Mouse (Mus musculus) CH12.LX (cell line): ENCODE measurements around the gene Macrod1. TPM values are rescaled to one million over a fixed set of nuclear protein-coding genes. Genes with fewer than 3 reads are reported as not detected.

Source experiments
- DNase-seq: peaks from one replicate; pipeline ENCODE4 v3.0.0-alpha.2; 2013; ENCODE audit errors: extremely low read depth
- H3K27ac ChIP-seq: 2 replicates; pipeline ENCODE4 v1.5.1; 2012; ENCODE audit warnings: low read depth, mild to moderate bottlenecking, control low read depth, moderate library complexity; ENCODE audit not compliant: insufficient read depth
- H3K27me3 ChIP-seq: replicated peaks from 2 replicates; pipeline ENCODE3; 2012; ENCODE audit warnings: inconsistent platforms
- H3K36me3 ChIP-seq, 2 experiments: replicated peaks in 1 of 2; 2 replicates each; pipeline versions ENCODE3 to v1.6.1; 2012; ENCODE audit warnings: inconsistent platforms in 1 of 2, low read length in 1 of 2, mild to moderate bottlenecking in 1 of 2, mixed read lengths in 1 of 2, moderate library complexity in 1 of 2; ENCODE audit not compliant: control insufficient read depth in 1 of 2, insufficient read depth in 1 of 2
- H3K4me1 ChIP-seq, 2 experiments: 2 replicates each; pipeline ENCODE4 v1.6.1; 2012; ENCODE audit warnings: inconsistent platforms in 1 of 2, moderate library complexity in 1 of 2; ENCODE audit not compliant: insufficient read depth in 2 of 2, control insufficient read depth in 1 of 2
- H3K4me2 ChIP-seq: 2 replicates; pipeline ENCODE4 v1.6.1; 2012; ENCODE audit warnings: low read depth, mild to moderate bottlenecking, control low read depth; ENCODE audit not compliant: poor library complexity, insufficient read depth, severe bottlenecking
- H3K4me3 ChIP-seq, 3 experiments: fragments of 150-350 bp in 1 of 3; sonication (generic) in 1 of 3; replicated peaks in 1 of 3; 2 replicates each; pipeline versions ENCODE3 to v1.5.1; 2011 to 2012; ENCODE audit warnings: low read depth in 2 of 3, low read length in 2 of 3, mild to moderate bottlenecking in 2 of 3, moderate library complexity in 2 of 3, control low read depth in 1 of 3, improper control_type of control experiment in 1 of 3, inconsistent platforms in 1 of 3, mixed read lengths in 1 of 3; ENCODE audit not compliant: poor library complexity in 1 of 3
- H3K79me2 ChIP-seq: replicated peaks from 2 replicates; pipeline ENCODE4 v1.6.1; 2012; ENCODE audit warnings: mild to moderate bottlenecking, moderate library complexity; ENCODE audit not compliant: control insufficient read depth, poor library complexity, insufficient read depth, severe bottlenecking; ENCODE audit errors: extremely low read depth
- H3K9ac ChIP-seq: 2 replicates; pipeline ENCODE4 v1.6.1; 2012; ENCODE audit warnings: low read depth, mild to moderate bottlenecking, control low read depth, moderate library complexity; ENCODE audit not compliant: insufficient read depth
- H3K9me3 ChIP-seq: replicated peaks from 2 replicates; pipeline ENCODE3; 2012; ENCODE audit warnings: low read length, inconsistent platforms, mixed read lengths
- BHLHE40 ChIP-seq: IDR thresholded peaks from 2 replicates; pipeline ENCODE4 v1.6.1; 2011; ENCODE audit warnings: mild to moderate bottlenecking, low read depth, low read length, improper control_type of control experiment
- CTCF ChIP-seq, 2 experiments: IDR thresholded peaks in 1 of 2; conservative IDR thresholded peaks in 1 of 2; 2 replicates each; pipeline ENCODE4 v1.5.1; 2011 to 2012; ENCODE audit warnings: low read depth in 2 of 2, low read length in 2 of 2, improper control_type of control experiment in 1 of 2, inconsistent platforms in 1 of 2, mild to moderate bottlenecking in 1 of 2, moderate library complexity in 1 of 2
- E2F4 ChIP-seq: IDR thresholded peaks from 2 replicates; pipeline ENCODE4 v1.6.1; 2011; ENCODE audit warnings: low read depth, low read length, improper control_type of control experiment; ENCODE audit not compliant: insufficient replicate concordance
- ELF1 ChIP-seq: IDR thresholded peaks from 2 replicates; pipeline ENCODE4 v1.6.1; 2014; ENCODE audit warnings: low read depth, mild to moderate bottlenecking, inconsistent platforms, low read length, improper control_type of control experiment
- EP300 ChIP-seq: IDR thresholded peaks from 2 replicates; pipeline ENCODE4 v1.6.1; 2011; ENCODE audit warnings: low read length, improper control_type of control experiment
- ETS1 ChIP-seq: conservative IDR thresholded peaks from 2 replicates; pipeline ENCODE4 v1.6.1; 2012; ENCODE audit warnings: low read depth, mild to moderate bottlenecking, inconsistent platforms, low read length, improper control_type of control experiment, moderate library complexity
- GABPA ChIP-seq: IDR thresholded peaks from 2 replicates; pipeline ENCODE4 v1.6.1; 2012; ENCODE audit warnings: low read depth, low read length, improper control_type of control experiment, inconsistent platforms; ENCODE audit not compliant: insufficient replicate concordance
- HCFC1 ChIP-seq: IDR thresholded peaks from 2 replicates; pipeline ENCODE4 v1.6.1; 2012; ENCODE audit warnings: low read depth, mild to moderate bottlenecking, inconsistent platforms, low read length, improper control_type of control experiment
- JUN ChIP-seq: IDR thresholded peaks from 2 replicates; pipeline ENCODE4 v1.6.1; 2011; ENCODE audit warnings: low read depth, mild to moderate bottlenecking, low read length, improper control_type of control experiment, moderate library complexity; ENCODE audit not compliant: insufficient read depth
- KAT2A ChIP-seq: IDR thresholded peaks from 2 replicates; pipeline ENCODE4 v1.6.1; 2012; ENCODE audit warnings: low read length, improper control_type of control experiment, inconsistent platforms; ENCODE audit not compliant: insufficient replicate concordance
- MAZ ChIP-seq: IDR thresholded peaks from 2 replicates; pipeline ENCODE4 v1.6.1; 2012; ENCODE audit warnings: low read depth, mild to moderate bottlenecking, inconsistent platforms, low read length, improper control_type of control experiment, moderate library complexity
- MEF2A ChIP-seq: IDR thresholded peaks from 2 replicates; pipeline ENCODE4 v1.6.1; 2014; ENCODE audit warnings: low read depth, mild to moderate bottlenecking, inconsistent platforms, low read length, improper control_type of control experiment, borderline replicate concordance
- MXI1 ChIP-seq: IDR thresholded peaks from 2 replicates; pipeline ENCODE4 v1.6.1; 2011; ENCODE audit warnings: mild to moderate bottlenecking, low read depth, low read length, improper control_type of control experiment
- MYC ChIP-seq: IDR thresholded peaks from 2 replicates; pipeline ENCODE4 v1.6.1; 2011; ENCODE audit warnings: low read depth, mild to moderate bottlenecking, improper control_type of control experiment, low read length
- NRF1 ChIP-seq: IDR thresholded peaks from 2 replicates; pipeline ENCODE4 v1.6.1; 2014; ENCODE audit warnings: low read depth, mild to moderate bottlenecking, inconsistent platforms, low read length, improper control_type of control experiment, moderate library complexity
- SIN3A ChIP-seq: IDR thresholded peaks from 2 replicates; pipeline ENCODE4 v1.6.1; 2012; ENCODE audit warnings: low read length, improper control_type of control experiment, inconsistent platforms
- TBP ChIP-seq: conservative IDR thresholded peaks from 2 replicates; pipeline ENCODE4 v1.6.1; 2011; ENCODE audit warnings: low read depth, low read length, improper control_type of control experiment
- TCF12 ChIP-seq: IDR thresholded peaks from 2 replicates; pipeline ENCODE4 v1.6.1; 2014; ENCODE audit warnings: low read depth, mild to moderate bottlenecking, inconsistent platforms, low read length, improper control_type of control experiment
- ZMIZ1 ChIP-seq: IDR thresholded peaks from 2 replicates; pipeline ENCODE4 v1.6.1; 2012; ENCODE audit warnings: low read depth, mild to moderate bottlenecking, inconsistent platforms, low read length, improper control_type of control experiment
- dilution Hi-C: fragments of 300-500 bp; cut with MboI; formaldehyde crosslinking; loops from 2 replicates; pipeline ENCODE4 v1.14.3; 2020; ENCODE audit warnings: low sequenced_read_pairs; ENCODE audit not compliant: extremely low pct_unique_long_range_greater_than_20kb, extremely low pct_ligation_motif_present
- in situ Hi-C: fragments of 300-500 bp; cut with MboI; formaldehyde crosslinking; loops from 3 replicates; pipeline ENCODE4 v1.14.3; 2019; ENCODE audit warnings: low sequenced_read_pairs, low pct_ligation_motif_present, low pct_unique_long_range_greater_than_20kb, mixed read lengths
- polyA plus RNA-seq: library from polyadenylated mRNA; unstranded; fragments of >175 nt; gene quantifications from 2 replicates; pipeline ENCODE4 v1.2.1, GENCODE M21; 2012; ENCODE audit warnings: low read depth; ENCODE audit not compliant: insufficient read length
- total RNA-seq, 2 experiments: library from RNA; depleted of rRNA; stranded (reverse); fragments of 300-350 nt in 1 of 2; fragments of >200 nt in 1 of 2; gene quantifications; 2 replicates each; pipeline ENCODE4 v1.2.3; 2012 to 2014

The Macrod1 gene
- total and polyA plus RNA-seq, 3 experiments: 1.0 TPM; not detected in 2

GRCm38 (mm10) chr19:7142207-7142915, 85.8 kb downstream of the Macrod1 start:
- dilution Hi-C loops: no loop called here

GRCm38 (mm10) chr19:7143854-7144253, 87.2 kb downstream of the Macrod1 start:
- Histone ChIP-seq H3K4me3 (peak overlapping the region; percentile 22 to 44 (median 37)), H3K9me3 (no peaks in the 10 kb centered on the region), H3K27me3 (peaks cover 100% of the 10 kb centered on the region), H3K9ac (peak overlapping the region; percentile 31; the same call in 1 of the 2 replicates)
- in situ Hi-C loops: no loop called here
- TF ChIP-seq EP300: no peak
- peak; percentile 95 for TF ChIP-seq NRF1
- TF ChIP-seq E2F4: 0 out of 2 replicates have a peak, but pooled peaks have one; percentile 18
- 0 out of 2 replicates have a peak, but pooled peaks have one; percentile 31 for TF ChIP-seq ETS1
- TF ChIP-seq, all 38 proteins: peak for 3
- H3K36me3 ChIP-seq: no peaks in the 10 kb centered on the region
- dilution Hi-C loops: no loop called here
- no peaks in the 10 kb centered on the region for H3K79me2 ChIP-seq
- peaks cover 0 to 10% of the 10 kb centered on the region in 2 experiments; a peak in 2 of 4 replicates for H3K4me1 ChIP-seq
- H3K4me2 ChIP-seq: peak overlapping the region; percentile 94
- peak; percentile 66 for DNase-seq
- no peak overlapping the region for H3K27ac ChIP-seq

More at GRCm38 (mm10) chr19:7142207-7142915, 85.8 kb downstream of the Macrod1 start:
- Histone ChIP-seq H3K9ac (no peak overlapping the region), H3K9me3 (no peaks in the 10 kb centered on the region), H3K27ac (no peak overlapping the region), H3K36me3 (no peaks in the 10 kb centered on the region), H3K4me1 (peaks cover 0 to 10% of the 10 kb centered on the region in 2 experiments; a peak in 2 of 4 replicates), H3K27me3 (peaks cover 100% of the 10 kb centered on the region), H3K4me3 (no peak overlapping the region), H3K4me2 (no peak overlapping the region), H3K79me2 (no peaks in the 10 kb centered on the region)
- no peak for DNase-seq
- TF ChIP-seq SIN3A (no peak), BHLHE40 (no peak), TCF12 (no peak), MEF2A (no peak), CTCF (conservative IDR thresholded peaks at IDR 0.05 in 1 of 2, IDR thresholded peaks at IDR 0.05 in 1 of 2; ENCODE audit: low read depth in 2 of 2, low read length in 2 of 2) (no peak), ETS1 (no peak), ELF1 (no peak), HCFC1 (no peak), MXI1 (no peak), E2F4 (no peak), JUN (no peak), EP300 (no peak), TBP (no peak), ZMIZ1 (no peak), GABPA (no peak), MYC (no peak), MAZ (no peak), KAT2A (no peak)
- in situ Hi-C loops: no loop called here
